Mouse (Mus musculus) retina, embryonic 14.5 days (tissue): Measurements from ENCODE around the gene Mob3b.

Source experiments
- DNase-seq: peaks from one replicate; pipeline ENCODE4 v3.0.0-alpha.2; 2015; ENCODE audit warnings: low spot score

Mob3b gene

DNA sequence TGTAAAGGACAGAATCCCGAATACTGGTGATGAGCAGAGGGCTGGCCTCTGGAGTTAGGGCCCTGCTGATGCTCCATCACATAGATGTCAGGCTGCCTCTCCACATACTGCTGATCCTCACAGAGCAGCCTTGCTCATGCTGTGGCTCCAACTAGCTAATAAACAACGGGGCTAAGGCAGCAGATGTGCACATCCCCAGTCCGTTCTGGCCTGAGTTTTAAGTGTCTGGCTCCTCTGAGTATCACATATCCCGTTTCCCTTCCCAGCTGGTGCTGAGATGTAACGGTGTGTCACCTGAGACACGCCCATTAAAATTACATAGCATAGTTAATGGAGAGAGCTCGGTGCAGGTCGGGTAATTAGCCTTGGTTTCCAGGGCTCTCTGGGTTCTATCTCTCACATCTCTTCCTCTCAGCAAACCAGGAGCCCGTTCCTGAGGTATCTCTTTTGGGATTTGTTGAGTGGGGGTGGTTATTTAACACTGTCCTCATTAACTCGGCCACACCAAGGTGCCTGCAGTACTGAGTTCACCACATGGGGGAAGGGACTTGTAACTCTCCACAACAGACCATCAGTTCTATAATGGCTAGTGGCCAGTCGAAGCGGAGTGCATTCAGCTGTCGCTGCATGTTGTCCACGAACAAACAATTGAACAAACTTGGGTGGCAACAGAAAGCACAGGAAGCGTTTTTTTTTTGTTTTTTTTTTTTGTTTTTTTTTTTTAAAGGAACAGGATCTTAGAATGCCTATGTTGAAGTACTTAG lies 92.0 kb downstream of the Mob3b start:
- no peak for DNase-seq

- no peak for DNase-seq
These were observed 94.1 kb downstream of the Mob3b start for GRCm38 (mm10) chr4:35063146-35063719.

GRCm38 (mm10) chr4:35060964-35061363 lies 96.3 kb downstream of the Mob3b start:
- DNase-seq: no peak

- DNase-seq: no peak
These were observed 96.9 kb downstream of the Mob3b start for GRCm38 (mm10) chr4:35060401-35060800.

DNA sequence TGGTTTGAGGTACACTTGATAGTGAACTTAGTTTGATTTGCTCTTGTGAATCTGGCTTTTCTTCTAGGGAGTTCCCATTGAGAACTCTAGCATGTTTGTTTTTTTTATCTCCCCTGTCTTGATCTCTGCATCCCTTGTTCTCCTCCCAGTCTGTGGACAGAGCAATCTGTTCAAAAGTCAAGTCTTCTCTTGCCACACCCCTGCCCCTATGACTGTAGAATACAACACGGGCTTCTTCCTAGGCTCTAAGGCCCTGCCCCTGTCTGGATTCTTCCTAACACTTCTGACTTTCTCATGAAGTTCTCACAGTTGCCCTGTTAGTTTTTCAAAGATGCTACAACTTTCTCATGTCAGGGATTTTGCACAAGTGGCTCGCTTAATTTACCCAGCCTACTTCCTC lies 102.9 kb downstream of the Mob3b start:
- DNase-seq: no peak

- DNase-seq: no peak
These were observed 104.9 kb downstream of the Mob3b start for GRCm38 (mm10) chr4:35052174-35052942.

DNA sequence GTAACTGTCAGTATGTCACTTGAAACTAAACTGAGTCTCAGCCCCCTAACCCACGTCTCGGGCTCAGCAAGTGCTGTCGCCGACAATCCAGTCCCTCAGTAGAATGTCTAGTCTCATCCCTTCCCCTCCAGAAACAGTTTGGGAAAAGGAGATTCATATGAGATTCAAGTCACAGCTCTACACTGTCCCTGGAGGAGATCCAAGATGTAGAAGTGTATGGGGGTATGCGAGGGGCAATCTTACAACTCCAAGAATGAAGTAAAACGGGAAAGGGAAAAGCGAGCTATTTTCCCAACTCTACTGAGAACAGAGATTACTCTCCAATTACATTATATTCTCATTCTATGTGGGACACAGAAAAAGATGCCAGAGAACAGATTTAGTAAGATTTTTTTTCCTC lies 106.1 kb downstream of the Mob3b start:
- no peak for DNase-seq

GRCm38 (mm10) chr4:35049742-35050058 lies 107.6 kb downstream of the Mob3b start:
- DNase-seq: no peak

- no peak for DNase-seq
These were observed 108.1 kb downstream of the Mob3b start for GRCm38 (mm10) chr4:35049036-35049741.

DNA sequence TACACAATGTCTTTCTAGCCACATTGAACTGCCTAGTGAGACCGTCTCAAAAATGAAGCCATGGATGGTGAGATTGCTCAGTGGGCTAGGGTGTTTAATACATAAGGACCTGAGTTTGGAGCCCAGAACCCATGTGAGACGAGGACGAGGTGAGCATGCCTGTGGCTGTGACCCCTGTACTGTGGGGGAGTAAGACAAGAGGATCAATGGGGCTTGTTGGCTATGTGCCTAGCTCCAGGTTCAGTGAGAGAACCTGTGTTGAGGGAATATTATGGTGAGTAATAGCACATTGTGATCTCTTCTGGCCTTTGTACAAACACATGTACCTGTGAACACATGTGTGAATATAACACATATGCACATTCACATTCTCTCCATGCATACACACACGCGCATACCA lies 116.4 kb downstream of the Mob3b start:
- DNase-seq: no peak

- no peak for DNase-seq
These were observed 117.0 kb downstream of the Mob3b start for GRCm38 (mm10) chr4:35040306-35040705.

DNA sequence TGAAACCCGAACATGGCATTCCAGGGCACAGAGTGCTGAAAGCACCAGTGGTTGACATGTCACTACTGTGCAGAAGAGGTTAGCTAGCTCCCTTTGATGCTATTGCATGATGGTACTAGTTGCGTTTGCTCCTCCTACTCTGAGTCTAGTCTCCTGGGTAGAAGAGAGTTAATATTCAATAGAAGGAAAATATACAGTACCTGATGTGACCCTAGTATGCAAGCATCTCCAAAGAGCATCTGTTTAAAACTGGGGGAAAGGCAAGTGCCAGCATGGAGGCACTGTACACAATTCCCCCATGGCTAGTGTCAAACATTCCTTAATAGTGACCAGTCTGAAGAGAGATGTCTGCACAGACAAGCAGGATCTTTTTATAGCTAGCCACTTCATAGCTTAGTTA lies 119.5 kb downstream of the Mob3b start:
- DNase-seq: no peak

DNA sequence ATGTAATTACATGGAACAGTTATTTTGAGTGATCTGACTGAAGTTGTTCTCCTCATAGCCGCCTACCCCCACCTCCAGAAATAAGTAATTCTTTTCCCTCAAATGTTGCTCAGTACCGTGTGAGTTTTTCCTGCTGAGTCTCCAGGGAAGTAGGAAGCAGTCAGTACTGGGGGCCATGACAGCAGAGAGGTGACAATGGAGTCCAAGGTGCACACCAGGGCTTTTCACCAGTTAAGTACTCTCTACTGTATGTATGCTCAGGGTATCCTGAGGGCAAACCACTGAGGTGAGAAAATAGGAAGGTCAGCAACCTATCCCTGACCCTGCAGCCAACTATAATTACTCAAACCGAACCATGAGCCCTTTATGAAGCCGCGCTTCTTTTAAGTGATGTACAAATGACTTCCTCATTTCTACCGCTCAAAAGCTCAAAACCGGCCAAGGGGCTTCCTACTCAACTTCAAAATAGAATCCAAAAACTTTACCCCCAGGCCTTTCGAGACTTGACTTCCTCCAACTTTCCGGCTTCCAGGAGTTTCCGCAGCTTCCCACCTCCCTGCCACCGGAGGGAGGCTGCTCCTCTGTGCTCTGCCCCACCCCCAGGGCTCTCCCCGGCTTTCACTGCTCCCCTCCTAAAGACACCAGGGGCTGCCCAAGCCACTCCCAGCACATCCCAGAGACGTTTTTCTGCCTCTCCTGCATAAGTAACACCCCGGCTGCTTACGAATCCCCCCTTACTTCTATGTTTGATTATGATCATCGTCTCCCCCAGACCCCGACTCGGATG lies 122.6 kb downstream of the Mob3b start:
- no peak for DNase-seq

DNA sequence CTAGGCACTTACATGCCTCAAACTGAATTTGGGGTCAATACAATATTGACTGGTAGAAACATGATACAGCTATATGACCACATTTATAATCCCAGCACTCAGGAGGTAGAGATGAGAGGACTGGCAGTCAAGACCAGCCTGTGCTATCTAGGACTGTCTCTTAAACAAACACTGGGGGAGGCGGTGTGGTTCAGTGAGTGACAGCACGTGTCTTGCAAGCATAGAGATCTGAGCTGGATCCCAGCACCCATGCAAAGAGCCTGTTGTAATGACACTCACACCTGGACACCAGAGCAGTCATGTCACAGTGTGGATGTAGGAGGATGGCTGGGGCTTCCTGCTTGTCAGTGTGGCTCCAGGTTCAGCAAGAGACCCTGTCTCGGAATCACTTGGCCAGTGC lies 124.5 kb downstream of the Mob3b start:
- DNase-seq: no peak

DNA sequence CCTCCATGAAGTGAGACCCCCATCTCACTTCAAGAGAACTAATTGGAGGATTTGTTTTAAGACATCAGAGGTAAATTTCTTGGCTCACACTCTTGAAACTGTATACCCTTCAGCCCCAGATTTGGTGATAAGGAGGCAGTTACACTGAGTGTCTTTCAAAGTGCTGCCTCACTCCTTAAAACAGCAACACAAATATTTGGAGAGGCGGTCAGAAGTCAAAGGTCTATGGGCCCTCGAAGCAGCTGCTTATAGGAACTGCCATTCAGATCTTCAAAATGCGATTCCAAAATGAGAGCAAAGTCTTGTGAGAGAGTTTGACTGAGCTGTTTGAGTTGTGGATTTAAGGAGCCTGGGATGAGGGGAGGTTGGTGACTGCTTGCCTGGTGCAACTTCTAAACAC lies 125.7 kb downstream of the Mob3b start:
- no peak for DNase-seq

DNA sequence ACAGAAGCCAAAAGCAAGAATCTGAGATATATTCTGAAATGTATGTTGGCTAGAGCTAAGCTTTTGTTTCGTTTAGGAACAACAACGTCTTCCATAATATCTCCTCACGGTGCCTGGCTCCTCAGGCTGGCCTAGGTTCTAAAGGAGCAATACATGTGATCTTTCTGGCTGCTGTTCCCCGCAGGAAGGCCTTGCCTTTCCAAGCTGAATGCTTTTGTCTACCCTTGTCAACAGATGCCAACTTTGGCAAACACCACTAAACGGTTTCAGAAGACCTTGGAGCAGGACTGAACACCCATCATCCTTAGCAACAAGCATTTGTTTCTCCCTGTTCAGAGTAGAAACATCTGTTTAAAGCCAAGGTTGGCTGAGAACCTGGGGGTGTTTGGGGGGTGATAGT lies 126.1 kb downstream of the Mob3b start:
- DNase-seq: no peak

GRCm38 (mm10) chr4:35018416-35018815 lies 138.9 kb downstream of the Mob3b start:
- no peak for DNase-seq

GRCm38 (mm10) chr4:35012401-35013307 lies 144.6 kb downstream of the Mob3b start:
- DNase-seq: no peak

GRCm38 (mm10) chr4:35006541-35007260 lies 150.6 kb downstream of the Mob3b start:
- DNase-seq: no peak

DNA sequence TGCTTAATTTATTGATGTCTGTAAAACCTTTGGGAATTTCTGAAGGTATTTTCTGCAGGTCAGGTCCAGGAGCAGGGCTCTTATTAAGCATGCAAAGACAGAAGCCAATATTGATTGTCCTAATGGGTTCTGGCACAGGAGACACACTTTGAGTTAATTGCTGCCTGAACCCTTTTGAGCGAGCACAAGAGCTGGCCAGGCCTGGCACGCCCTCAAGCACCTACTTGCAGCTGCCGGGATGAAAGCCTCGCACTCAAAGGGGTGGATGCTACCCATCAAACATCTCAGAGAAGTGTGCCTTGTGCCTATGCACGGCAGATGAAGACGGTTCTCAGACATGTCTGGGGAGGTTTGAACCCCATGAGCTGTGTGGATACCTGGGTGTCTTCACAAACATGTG lies 151.2 kb downstream of the Mob3b start:
- DNase-seq: no peak
